Mouse (Mus musculus) spleen, adult 2 months (tissue): ENCODE measurements around the gene Hnrnpll. TPM values are rescaled to one million over a fixed set of nuclear protein-coding genes. Genes with fewer than 3 reads are reported as not detected.

Source experiments
- DNase-seq, 2 experiments: peaks; one replicate each; pipeline versions ENCODE4 v3.0.0 to v3.0.0-alpha.2; 2012 to 2021; ENCODE audit warnings: low spot score in 2 of 2, low read depth in 1 of 2
- H3K27ac ChIP-seq: fragments of 200-500 bp; 2 replicates; pipeline ENCODE4 v1.5.1; 2012; ENCODE audit warnings: low read length, inconsistent platforms; ENCODE audit not compliant: insufficient read depth
- H3K27me3 ChIP-seq: fragments of 200-500 bp; 2 replicates; pipeline ENCODE4 v1.6.1; 2012; ENCODE audit warnings: mild to moderate bottlenecking, moderate library complexity, low read length, inconsistent platforms; ENCODE audit not compliant: control insufficient read depth, insufficient read depth
- H3K36me3 ChIP-seq: fragments of 200-500 bp; 2 replicates; pipeline ENCODE4 v1.6.1; 2012; ENCODE audit warnings: mild to moderate bottlenecking, low read length, inconsistent platforms; ENCODE audit not compliant: control insufficient read depth, insufficient read depth
- H3K4me1 ChIP-seq: fragments of 200-500 bp; 2 replicates; pipeline ENCODE4 v1.6.1; 2011; ENCODE audit warnings: inconsistent platforms; ENCODE audit not compliant: control insufficient read depth, insufficient read depth, insufficient read length
- H3K4me3 ChIP-seq: fragments of 200-500 bp; 2 replicates; pipeline ENCODE4 v1.5.1; 2011; ENCODE audit warnings: mild to moderate bottlenecking, inconsistent platforms; ENCODE audit not compliant: insufficient read depth, insufficient read length; ENCODE audit errors: extremely low read depth
- CTCF ChIP-seq: fragments of 200-500 bp; IDR thresholded peaks from 2 replicates; pipeline ENCODE4 v1.5.1; 2011; ENCODE audit warnings: mild to moderate bottlenecking, inconsistent platforms; ENCODE audit not compliant: insufficient read depth, insufficient read length, insufficient replicate concordance; ENCODE audit errors: extremely low read depth
- POLR2A ChIP-seq: fragments of 200-500 bp; IDR thresholded peaks from 2 replicates; pipeline ENCODE4 v1.6.1; 2011; ENCODE audit warnings: low read depth, low read length, inconsistent platforms
- WGBS: fragments of 180-500 bp; shearing (Covaris S2); methylation state at CpG from one replicate; pipeline ENCODE4 v1.1.7; 2018; 5-methylcytosine and 5-hydroxymethylcytosine counted together
- polyA plus RNA-seq: library from polyadenylated mRNA; depleted of rRNA; stranded (reverse); fragments of >200 nt; gene quantifications from 2 replicates; pipeline ENCODE4 v1.2.3, GENCODE M21; 2012; rRNA removed

Gene Hnrnpll
- 5.7 and 6.5 TPM in 2 replicates for polyA plus RNA-seq

- H3K27me3 ChIP-seq: peaks cover 12% of the 10 kb centered on the region
- H3K36me3 ChIP-seq: no peaks in the 10 kb centered on the region
- WGBS: under 1% methylated on average over 97 of the region's 97 CpGs
- peak; percentile 62 to 72 for DNase-seq
- TF ChIP-seq POLR2A (peak; percentile 1; the same call in 1 of the 2 replicates), CTCF (no peak)
- H3K4me1 ChIP-seq: no peaks in the 10 kb centered on the region
- peak within 1 kb of the TSS; percentile 95 for H3K4me3 ChIP-seq
- H3K27ac ChIP-seq: peak within 1 kb of the TSS; percentile 96
Measured at GRCm38 (mm10) chr17:80061783-80062619, at the start of gene Hnrnpll. Hnrnpll (minus strand) TSS chr17:80062334.

GRCm38 (mm10) chr17:80105348-80105978 lies 43.3 kb upstream of the Hnrnpll start:
- TF ChIP-seq CTCF: no peak
- no peak for TF ChIP-seq POLR2A
- 68% methylated on average over 10 of the region's 10 CpGs for WGBS
- no peak for DNase-seq
- Histone ChIP-seq H3K27me3 (no peaks in the 10 kb centered on the region), H3K4me1 (0 out of 2 replicates have a peak, but pooled peaks cover 2% of the 10 kb centered on the region), H3K36me3 (no peaks in the 10 kb centered on the region), H3K4me3 (no peak overlapping the region), H3K27ac (no peak overlapping the region)

- no peak for TF ChIP-seq POLR2A
- TF ChIP-seq CTCF: no peak
- Histone ChIP-seq H3K4me1 (no peaks in the 10 kb centered on the region), H3K36me3 (no peaks in the 10 kb centered on the region), H3K27me3 (0 out of 2 replicates have a peak, but pooled peaks cover 1% of the 10 kb centered on the region), H3K27ac (no peak overlapping the region), H3K4me3 (no peak overlapping the region)
- 80% methylated on average over 6 of the region's 6 CpGs for WGBS
- no peak for DNase-seq
Measured at GRCm38 (mm10) chr17:80099823-80100222, 37.7 kb upstream of the Hnrnpll start.

GRCm38 (mm10) chr17:80097221-80097620 lies 35.1 kb upstream of the Hnrnpll start:
- TF ChIP-seq CTCF: no peak
- no peak for TF ChIP-seq POLR2A
- Histone ChIP-seq H3K4me3 (no peak overlapping the region), H3K36me3 (no peaks in the 10 kb centered on the region), H3K4me1 (no peaks in the 10 kb centered on the region), H3K27me3 (0 out of 2 replicates have a peak, but pooled peaks cover 1% of the 10 kb centered on the region), H3K27ac (no peak overlapping the region)
- WGBS: 67% methylated on average over 2 of the region's 2 CpGs
- no peak for DNase-seq

- WGBS: 89% methylated on average over 8 of the region's 8 CpGs
- Histone ChIP-seq H3K4me3 (no peak overlapping the region), H3K4me1 (no peaks in the 10 kb centered on the region), H3K27ac (no peak overlapping the region), H3K36me3 (no peaks in the 10 kb centered on the region), H3K27me3 (0 out of 2 replicates have a peak, but pooled peaks cover 1% of the 10 kb centered on the region)
- no peak for TF ChIP-seq CTCF
- TF ChIP-seq POLR2A: no peak
- DNase-seq: no peak
Measured at GRCm38 (mm10) chr17:80096720-80097114, 34.6 kb upstream of the Hnrnpll start.

GRCm38 (mm10) chr17:80096043-80096719 lies 34.0 kb upstream of the Hnrnpll start:
- WGBS: 23% methylated on average over 20 of the region's 20 CpGs
- 0 out of 2 replicates have a peak, but pooled peaks cover 1% of the 10 kb centered on the region for H3K27me3 ChIP-seq
- TF ChIP-seq POLR2A (no peak), CTCF (no peak)
- H3K4me3 ChIP-seq: no peak overlapping the region
- H3K36me3 ChIP-seq: no peaks in the 10 kb centered on the region
- H3K4me1 ChIP-seq: no peaks in the 10 kb centered on the region
- no peak for DNase-seq
- H3K27ac ChIP-seq: no peak overlapping the region
